Mouse (Mus musculus) limb, embryonic 12.5 days (tissue): ENCODE measurements around the gene Pacsin2. TPM values are rescaled to one million over a fixed set of nuclear protein-coding genes. Genes with fewer than 3 reads are reported as not detected.
"Not testable (repeated sequence)": the region's sequence is repeated elsewhere in the genome, so short reads cannot be mapped to it uniquely, and the experiment has no call there.

Source experiments
- ATAC-seq: fragments of 200-750 bp; cut with Nextera tagmentation; 2 replicates; pipeline ENCODE4 v1.8.0; 2017; ENCODE audit warnings: low read depth, moderate TSS enrichment; ENCODE audit not compliant: insufficient number of reproducible peaks, insufficient read depth, low FRiP score, low TSS enrichment
- H3K27ac ChIP-seq: fragments of 300-500 bp; sonication (generic); 2 replicates; pipeline ENCODE4 v1.5.1; 2016; ENCODE audit warnings: mild to moderate bottlenecking, moderate library complexity
- H3K27me3 ChIP-seq: fragments of 300-500 bp; sonication (generic); 2 replicates; pipeline ENCODE4 v1.6.1; 2016; ENCODE audit warnings: mild to moderate bottlenecking, moderate library complexity
- H3K36me3 ChIP-seq: fragments of 300-500 bp; sonication (generic); 2 replicates; pipeline ENCODE4 v1.6.1; 2016; ENCODE audit warnings: mild to moderate bottlenecking, moderate library complexity
- H3K4me1 ChIP-seq: fragments of 300-500 bp; sonication (generic); replicated peaks from 2 replicates; pipeline ENCODE4 v1.6.1; 2016
- H3K4me2 ChIP-seq: fragments of 300-500 bp; sonication (generic); 2 replicates; pipeline ENCODE4 v1.6.1; 2016; ENCODE audit warnings: mild to moderate bottlenecking, moderate library complexity
- H3K4me3 ChIP-seq: fragments of 300-500 bp; sonication (generic); replicated peaks from 2 replicates; pipeline ENCODE4 v1.5.1; 2016; ENCODE audit warnings: mild to moderate bottlenecking
- H3K9ac ChIP-seq: fragments of 300-500 bp; sonication (generic); replicated peaks from 2 replicates; pipeline ENCODE4 v1.6.1; 2016; ENCODE audit warnings: mild to moderate bottlenecking, moderate library complexity
- H3K9me3 ChIP-seq: fragments of 300-500 bp; sonication (generic); 2 replicates; pipeline ENCODE4 v1.6.1; 2016; ENCODE audit warnings: mild to moderate bottlenecking, moderate library complexity
- WGBS: fragments of 180-500 bp; shearing (Covaris S2); methylation state at CpG from one replicate; pipeline ENCODE4 v1.1.7; 2016; 5-methylcytosine and 5-hydroxymethylcytosine counted together
- polyA plus RNA-seq: library from polyadenylated mRNA; unstranded; fragments of >200 nt; fragmentation: Nextera tagmentation; extraction: Ambion mirVana; gene quantifications from 2 replicates; pipeline ENCODE4 v1.2.1, GENCODE M21; 2016

Pacsin2 gene
- polyA plus RNA-seq, 1 experiment from 2014 or later, result 45.5 TPM

DNA sequence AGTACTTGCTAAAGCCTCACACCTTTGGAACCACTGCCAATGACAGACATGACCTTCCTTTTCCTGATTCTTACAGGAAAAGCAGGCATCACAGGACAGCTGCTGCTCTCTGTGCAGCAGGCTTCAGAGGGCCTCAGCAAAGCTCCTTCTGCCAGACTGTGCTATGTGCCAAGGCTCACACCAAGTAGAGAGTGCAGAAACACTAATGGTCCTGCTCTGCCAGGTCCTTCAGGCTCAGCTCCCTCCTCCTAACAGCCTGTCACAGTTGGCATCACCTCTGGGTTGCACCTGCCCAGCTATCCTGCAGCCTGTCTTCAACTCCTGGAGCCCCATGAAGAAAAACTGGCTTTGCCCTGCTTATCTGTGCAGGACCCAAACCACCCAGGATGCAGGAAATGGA lies 45.7 kb downstream of the Pacsin2 start:
- ATAC-seq, result no peak
- H3K4me3 ChIP-seq, result no peak overlapping the region

DNA sequence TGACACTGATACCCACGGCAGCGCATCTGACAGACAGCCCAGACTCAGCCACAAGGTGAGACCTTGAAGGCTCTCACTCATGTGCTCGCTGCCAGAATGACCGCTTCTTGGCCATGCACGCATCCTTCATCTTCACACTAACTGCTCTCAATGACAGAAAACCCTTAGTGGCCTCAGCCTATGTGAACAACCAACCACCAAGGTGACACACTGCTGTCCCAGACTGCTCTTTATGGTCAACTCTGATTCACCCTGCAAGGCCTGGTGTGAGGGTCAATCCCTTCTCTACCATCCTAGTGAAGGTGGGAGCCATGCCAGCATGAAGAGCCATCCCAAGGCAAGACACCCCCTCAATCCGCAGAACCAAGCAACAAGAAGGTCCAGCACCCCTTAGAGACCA lies 46.5 kb downstream of the Pacsin2 start:
- ATAC-seq, result no peak
- WGBS, result 86% methylated on average over 6 of the region's 6 CpGs
- Histone ChIP-seq H3K4me3 (no peak overlapping the region), H3K4me2 (no peak overlapping the region), H3K36me3 (no peaks in the 10 kb centered on the region), H3K9me3 (no peaks in the 10 kb centered on the region), H3K9ac (no peak overlapping the region), H3K4me1 (no peaks in the 10 kb centered on the region), H3K27me3 (no peaks in the 10 kb centered on the region), H3K27ac (no peak overlapping the region)

More for the DNA sequence above, 45.7 kb downstream of the Pacsin2 start:
- Histone ChIP-seq H3K36me3 (no peaks in the 10 kb centered on the region), H3K27me3 (no peaks in the 10 kb centered on the region), H3K9ac (no peak overlapping the region), H3K9me3 (no peaks in the 10 kb centered on the region), H3K4me2 (no peak overlapping the region), H3K4me1 (peaks cover 4% of the 10 kb centered on the region), H3K27ac (no peak overlapping the region)

- 79% methylated on average over 7 of the region's 7 CpGs for WGBS
- no peak for ATAC-seq
- no peaks in the 10 kb centered on the region for H3K9me3 ChIP-seq
- no peak overlapping the region for H3K4me3 ChIP-seq
- H3K36me3 ChIP-seq, result no peaks in the 10 kb centered on the region
- no peak overlapping the region for H3K9ac ChIP-seq
- no peak overlapping the region for H3K27ac ChIP-seq
- H3K4me2 ChIP-seq, result no peak overlapping the region
- no peaks in the 10 kb centered on the region; the same call in 1 of the 2 replicates for H3K4me1 ChIP-seq
- H3K27me3 ChIP-seq, result no peaks in the 10 kb centered on the region
Observed at GRCm38 (mm10) chr15:83417407-83417806, 47.0 kb downstream of the Pacsin2 start.

GRCm38 (mm10) chr15:83415391-83415790 lies 49.0 kb downstream of the Pacsin2 start:
- no peak overlapping the region for H3K4me2 ChIP-seq
- no peak overlapping the region for H3K9ac ChIP-seq
- H3K27ac ChIP-seq, result no peak overlapping the region
- no peaks in the 10 kb centered on the region for H3K27me3 ChIP-seq
- WGBS, result 74% methylated on average over 6 of the region's 6 CpGs
- H3K4me1 ChIP-seq, result peaks cover 3% of the 10 kb centered on the region
- H3K9me3 ChIP-seq, result no peaks in the 10 kb centered on the region
- ATAC-seq, result no peak
- no peaks in the 10 kb centered on the region for H3K36me3 ChIP-seq
- no peak overlapping the region for H3K4me3 ChIP-seq

GRCm38 (mm10) chr15:83411616-83412015 lies 52.8 kb downstream of the Pacsin2 start:
- H3K9ac ChIP-seq, result no peak overlapping the region
- no peak overlapping the region for H3K4me3 ChIP-seq
- 81% methylated on average over 4 of the region's 4 CpGs for WGBS
- H3K4me1 ChIP-seq, result peaks cover 8% of the 10 kb centered on the region
- no peak for ATAC-seq
- no peaks in the 10 kb centered on the region for H3K27me3 ChIP-seq
- no peaks in the 10 kb centered on the region for H3K9me3 ChIP-seq
- no peak overlapping the region for H3K27ac ChIP-seq
- no peak overlapping the region for H3K4me2 ChIP-seq
- no peaks in the 10 kb centered on the region for H3K36me3 ChIP-seq

GRCm38 (mm10) chr15:83410735-83411134 lies 53.7 kb downstream of the Pacsin2 start:
- H3K4me2 ChIP-seq, result no peak overlapping the region
- H3K27ac ChIP-seq, result no peak overlapping the region
- no peak overlapping the region; the same call in 1 of the 2 replicates for H3K9ac ChIP-seq
- H3K9me3 ChIP-seq, result no peaks in the 10 kb centered on the region
- no peaks in the 10 kb centered on the region for H3K27me3 ChIP-seq
- H3K36me3 ChIP-seq, result 0 out of 2 replicates have a peak, but pooled peaks cover 4% of the 10 kb centered on the region
- peaks cover 8% of the 10 kb centered on the region for H3K4me1 ChIP-seq
- no peak for ATAC-seq
- no peak overlapping the region for H3K4me3 ChIP-seq
- WGBS, result 78% methylated on average over 4 of the region's 4 CpGs

- WGBS, result 79% methylated on average over 6 of the region's 6 CpGs
- ATAC-seq, result no peak
- Histone ChIP-seq H3K4me2 (no peak overlapping the region), H3K9me3 (no peaks in the 10 kb centered on the region), H3K27ac (no peak overlapping the region), H3K9ac (no peak overlapping the region), H3K27me3 (no peaks in the 10 kb centered on the region), H3K4me3 (no peak overlapping the region), H3K36me3 (0 out of 2 replicates have a peak, but pooled peaks cover 4% of the 10 kb centered on the region), H3K4me1 (peaks cover 8% of the 10 kb centered on the region)
Observed at GRCm38 (mm10) chr15:83410270-83410669, 54.1 kb downstream of the Pacsin2 start.

DNA sequence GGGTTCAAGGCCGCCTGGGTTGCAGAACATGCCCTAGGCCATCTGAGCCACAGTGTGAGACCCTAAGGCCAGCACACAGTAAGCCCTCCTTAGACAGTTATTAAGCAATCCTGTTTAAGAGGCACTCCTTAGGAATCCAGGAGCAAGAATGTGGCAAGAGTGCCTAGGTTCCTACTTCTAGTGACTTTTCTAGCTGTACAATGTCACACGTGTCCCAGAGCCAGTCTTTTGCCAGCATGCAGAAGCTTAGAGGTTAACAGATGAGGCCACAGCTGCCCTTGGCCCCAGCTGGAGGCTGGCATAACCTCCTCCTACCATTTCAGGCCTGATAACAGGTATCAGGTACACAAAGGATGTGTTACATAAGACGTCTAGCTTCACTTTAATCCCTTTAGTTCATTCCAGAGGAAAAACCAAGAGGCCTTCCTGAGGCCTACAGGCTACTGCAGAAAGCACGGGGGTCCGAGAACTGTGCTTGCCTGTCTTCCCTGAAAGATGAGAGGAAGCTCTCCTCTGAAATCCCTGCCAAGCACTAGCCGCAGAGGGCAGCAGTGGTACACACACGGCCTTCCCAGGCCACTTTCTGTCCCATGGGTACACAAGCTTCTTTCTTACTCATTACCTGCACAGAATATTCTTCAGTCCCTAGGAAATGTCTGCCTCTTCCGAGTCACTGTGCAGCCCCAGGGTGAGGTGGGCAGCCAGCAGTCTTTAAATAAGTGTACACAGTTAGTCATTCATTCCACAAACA lies 55.5 kb downstream of the Pacsin2 start:
- no peaks in the 10 kb centered on the region for H3K9me3 ChIP-seq
- no peaks in the 10 kb centered on the region for H3K27me3 ChIP-seq
- H3K4me3 ChIP-seq, result no peak overlapping the region
- no peak for ATAC-seq
- H3K36me3 ChIP-seq, result 0 out of 2 replicates have a peak, but pooled peaks cover 4% of the 10 kb centered on the region
- no peak overlapping the region for H3K4me2 ChIP-seq
- peaks cover 8% of the 10 kb centered on the region for H3K4me1 ChIP-seq
- H3K9ac ChIP-seq, result no peak overlapping the region
- 66% methylated on average over 8 of the region's 8 CpGs for WGBS
- H3K27ac ChIP-seq, result no peak overlapping the region

- ATAC-seq, result no peak
- Histone ChIP-seq H3K4me2 (no peak overlapping the region), H3K9me3 (no peaks in the 10 kb centered on the region), H3K4me3 (no peak overlapping the region), H3K36me3 (0 out of 2 replicates have a peak, but pooled peaks cover 4% of the 10 kb centered on the region), H3K27me3 (no peaks in the 10 kb centered on the region), H3K9ac (no peak overlapping the region), H3K4me1 (peaks cover 8% of the 10 kb centered on the region), H3K27ac (no peak overlapping the region)
- 85% methylated on average over 5 of the region's 5 CpGs for WGBS
Observed at GRCm38 (mm10) chr15:83408216-83408615, 56.2 kb downstream of the Pacsin2 start.

- H3K4me2 ChIP-seq, result no peak overlapping the region
- peaks cover 8% of the 10 kb centered on the region for H3K4me1 ChIP-seq
- no peak for ATAC-seq
- no peaks in the 10 kb centered on the region for H3K27me3 ChIP-seq
- H3K4me3 ChIP-seq, result no peak overlapping the region
- WGBS, result 91% methylated on average over 5 of the region's 5 CpGs
- 0 out of 2 replicates have a peak, but pooled peaks cover 4% of the 10 kb centered on the region for H3K36me3 ChIP-seq
- no peak overlapping the region for H3K27ac ChIP-seq
- H3K9ac ChIP-seq, result no peak overlapping the region
- no peaks in the 10 kb centered on the region for H3K9me3 ChIP-seq
Observed at GRCm38 (mm10) chr15:83407502-83407901, 56.9 kb downstream of the Pacsin2 start.

- H3K4me1 ChIP-seq, H3K27ac ChIP-seq, H3K27me3 ChIP-seq, H3K9me3 ChIP-seq, H3K9ac ChIP-seq, H3K4me3 ChIP-seq, H3K4me2 ChIP-seq: not testable (repeated sequence)
- peak; percentile 66; the same call in 1 of the 2 replicates for ATAC-seq
- H3K36me3 ChIP-seq, result peaks cover 16% of the 10 kb centered on the region; the same call in 1 of the 2 replicates
- WGBS, result 82% methylated on average over 17 of the region's 40 CpGs
Observed at GRCm38 (mm10) chr15:83405866-83406265, 58.5 kb downstream of the Pacsin2 start.

GRCm38 (mm10) chr15:83404008-83404407 lies 60.4 kb downstream of the Pacsin2 start:
- Histone ChIP-seq H3K4me2 (no peak overlapping the region), H3K27ac (no peak overlapping the region), H3K27me3 (no peaks in the 10 kb centered on the region; the same call in 1 of the 2 replicates), H3K9ac (no peak overlapping the region), H3K9me3 (no peaks in the 10 kb centered on the region), H3K4me1 (0 out of 2 replicates have a peak, but pooled peaks cover 4% of the 10 kb centered on the region), H3K4me3 (no peak overlapping the region), H3K36me3 (peaks cover 16% of the 10 kb centered on the region; the same call in 1 of the 2 replicates)
- 87% methylated on average over 3 of the region's 3 CpGs for WGBS
- no peak for ATAC-seq
